Mouse (Mus musculus): ENCODE results near the gene Col26a1.
A peak's percentile ranks its signal among the peaks of the same experiment; 100 is the strongest.
"Not testable (repeated sequence)": the region's sequence is repeated elsewhere in the genome, so short reads cannot be mapped to it uniquely, and the experiment has no call there.

Col26a1 gene

DNA sequence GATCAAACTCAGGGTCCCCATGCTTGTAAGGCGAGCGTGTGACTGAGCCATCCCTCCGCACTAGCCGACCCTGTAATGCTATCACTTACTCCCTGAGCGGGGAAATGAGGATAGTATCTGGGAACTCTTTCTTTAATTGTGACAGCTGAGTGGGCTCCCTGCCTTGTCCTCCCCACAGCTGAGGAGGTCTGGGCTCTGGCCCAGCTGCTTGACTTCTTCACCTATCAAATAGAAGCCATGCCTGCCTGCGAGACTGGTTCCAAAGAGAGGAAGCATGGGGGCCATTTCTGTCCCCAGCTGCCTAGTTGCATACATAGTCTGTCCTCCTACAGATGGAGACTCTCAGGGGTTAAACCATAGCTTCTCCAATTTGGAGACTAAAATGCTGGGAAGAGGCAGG, 78.0 kb downstream of the Col26a1 start:
- no peak for DNase-seq

DNA sequence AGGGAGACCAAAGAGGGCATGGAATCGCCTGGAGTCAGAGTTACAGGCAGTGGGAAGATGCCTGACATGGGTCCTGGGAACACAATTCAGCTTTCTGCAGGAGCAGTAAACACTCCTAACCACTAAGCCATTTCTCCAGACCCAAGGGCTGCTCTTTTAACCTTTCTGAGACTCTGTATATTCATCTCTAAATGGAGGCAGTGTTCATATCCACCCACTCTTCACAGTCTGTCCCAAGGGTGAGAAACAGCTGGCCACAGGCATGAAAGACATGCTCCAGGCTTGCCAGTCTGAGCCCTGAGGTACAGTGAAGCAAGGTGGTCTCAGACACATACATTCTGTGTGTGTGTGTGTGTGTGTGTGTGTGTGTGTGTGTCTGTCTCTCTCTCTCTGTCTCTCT, 78.8 kb downstream of the Col26a1 start:
- no peak for DNase-seq

GRCm38 (mm10) chr5:136802732-136803131, 80.3 kb downstream of the Col26a1 start:
- DNase-seq = peak; percentile 26 to 58

GRCm38 (mm10) chr5:136796917-136797316, 86.1 kb downstream of the Col26a1 start:
- no peak for DNase-seq

DNA sequence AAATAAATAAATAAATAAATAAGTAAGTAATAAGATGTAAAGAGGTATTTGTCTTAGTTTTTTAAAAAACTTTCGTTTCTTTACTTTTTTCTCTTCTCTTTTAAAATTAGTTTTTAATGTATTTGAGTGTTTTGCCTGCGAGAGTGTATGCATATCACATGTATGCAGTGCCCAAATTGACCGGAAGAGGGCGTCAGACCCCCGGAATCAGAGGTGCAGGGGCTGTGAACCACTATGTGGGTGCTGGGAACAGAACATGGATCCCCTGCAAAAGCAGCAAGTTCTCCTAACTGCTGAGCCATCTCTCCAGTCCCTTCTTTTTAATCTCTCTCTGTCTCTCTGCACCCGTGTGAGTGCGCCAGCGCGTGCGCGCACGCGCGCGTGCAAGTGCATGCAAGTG, 89.2 kb downstream of the Col26a1 start:
- no peak for DNase-seq

- DNase-seq = no peak
These were observed 90.5 kb downstream of the Col26a1 start for GRCm38 (mm10) chr5:136792541-136792940.

DNA sequence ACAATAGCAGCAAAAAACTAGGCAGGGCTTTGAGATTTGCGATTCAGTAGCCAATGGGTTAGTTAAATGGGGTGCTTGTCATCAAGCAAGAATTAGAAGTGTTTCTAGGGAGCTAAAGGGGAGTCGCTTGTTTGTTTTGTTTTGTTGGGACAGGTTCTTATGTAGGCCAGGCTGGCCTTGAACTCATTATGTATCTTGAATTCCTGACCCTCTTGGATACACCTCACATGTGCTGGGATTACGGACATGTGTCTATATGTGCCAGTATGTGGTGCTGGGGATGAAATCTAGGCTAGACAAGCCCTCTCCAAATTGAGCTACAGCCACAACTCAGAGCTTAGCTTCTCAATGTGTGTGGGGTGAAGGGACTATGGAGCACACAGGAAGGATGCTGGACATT, 91.8 kb downstream of the Col26a1 start:
- no peak for DNase-seq

DNA sequence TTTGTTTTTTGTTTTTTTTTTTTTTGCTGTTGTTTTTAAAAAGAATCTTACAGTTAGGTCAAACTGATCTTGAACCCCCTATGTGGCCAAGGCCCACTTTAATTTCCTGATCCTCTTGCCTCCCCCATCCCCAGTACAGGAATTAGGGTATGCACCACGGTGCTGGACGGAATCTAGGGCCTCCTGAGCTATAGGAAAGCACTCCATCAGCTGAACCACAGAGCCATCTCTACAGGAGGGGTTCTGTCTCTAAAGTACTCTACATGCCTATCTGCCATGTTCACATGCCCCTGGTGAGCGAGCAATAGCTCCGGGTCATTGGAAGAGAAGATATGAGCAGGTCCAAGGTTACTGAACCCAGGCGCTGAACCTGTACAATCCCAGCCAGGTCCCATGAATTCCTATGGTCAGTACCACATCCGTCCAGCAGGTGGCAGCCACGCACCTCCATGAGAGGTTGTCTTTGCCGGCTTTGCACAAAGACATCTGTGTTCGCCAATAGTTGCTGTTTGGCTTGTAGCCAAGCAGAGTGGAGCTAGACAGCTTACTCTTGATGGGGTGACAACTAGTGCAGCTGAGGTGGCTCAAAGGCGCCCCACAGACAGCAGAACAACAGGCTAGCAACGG, 92.3 kb downstream of the Col26a1 start:
- peak; percentile 92 to 96 for DNase-seq

GRCm38 (mm10) chr5:136784531-136784930, 98.5 kb downstream of the Col26a1 start:
- DNase-seq = no peak

- DNase-seq = no peak
These were observed 100.4 kb downstream of the Col26a1 start for GRCm38 (mm10) chr5:136782600-136782999.

DNA sequence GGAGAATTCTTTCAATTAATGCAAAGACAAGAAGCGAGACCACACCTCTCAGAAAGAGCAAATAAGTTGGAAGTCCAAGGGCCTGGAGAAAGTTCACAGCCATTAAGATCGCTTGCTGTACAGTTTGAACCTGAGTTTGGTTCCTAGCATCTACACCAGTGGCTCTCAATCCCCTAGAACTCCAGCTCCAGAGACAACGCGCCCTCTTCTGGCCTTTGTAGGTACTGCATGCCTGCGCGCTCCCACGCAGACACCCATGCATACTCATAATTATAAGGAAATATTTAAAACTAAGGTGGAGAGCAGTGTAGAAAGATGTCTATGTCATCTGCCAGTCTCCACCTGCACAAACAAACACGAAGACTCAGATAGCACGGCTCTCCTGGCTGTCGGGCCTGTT, 102.5 kb downstream of the Col26a1 start:
- peak; percentile 54 to 73 for DNase-seq

DNA sequence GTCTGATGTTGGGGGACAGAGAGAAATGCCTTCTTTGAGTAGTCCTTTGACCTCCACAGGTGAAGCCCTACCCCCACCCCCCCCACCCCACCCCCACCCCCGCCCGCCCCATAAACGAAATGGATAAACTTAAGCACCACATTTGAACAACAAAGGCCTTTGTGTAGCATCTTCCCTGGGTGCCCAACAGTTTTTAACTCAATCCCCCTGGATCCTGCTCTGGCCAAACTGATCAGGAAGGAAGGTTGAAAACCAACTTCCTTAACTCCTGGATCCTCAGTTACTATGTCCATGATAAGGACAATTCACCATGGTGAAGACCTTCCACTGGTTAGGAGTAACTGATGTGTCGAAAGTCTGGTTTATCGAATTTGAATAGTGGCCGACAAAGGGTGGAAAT, 103.1 kb downstream of the Col26a1 start:
- DNase-seq = no peak

- no peak for DNase-seq
These were observed 107.5 kb downstream of the Col26a1 start for GRCm38 (mm10) chr5:136775548-136775947.

GRCm38 (mm10) chr5:136773044-136774039, 109.7 kb downstream of the Col26a1 start:
- no peak for DNase-seq

GRCm38 (mm10) chr5:136771132-136771531, 111.9 kb downstream of the Col26a1 start:
- DNase-seq = no peak

DNA sequence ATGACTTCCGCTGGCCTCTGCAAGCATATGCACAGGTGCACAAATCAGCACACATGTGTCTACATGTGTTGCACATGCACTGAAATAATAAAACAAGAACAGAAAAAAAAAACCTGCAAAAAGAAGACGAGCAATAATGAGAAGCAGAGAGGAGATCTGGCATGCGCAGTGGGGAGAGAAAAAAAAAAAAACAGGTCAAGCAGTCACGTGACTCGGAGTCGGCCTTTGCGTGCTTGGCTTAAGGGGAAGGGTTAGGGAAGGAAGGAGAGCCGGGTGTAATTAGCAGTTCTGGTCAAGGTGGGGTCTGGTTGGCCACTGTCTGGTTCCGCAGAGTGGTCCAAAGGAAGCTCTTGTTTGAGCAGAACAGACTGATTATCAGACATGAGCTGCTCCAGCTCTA, 115.7 kb downstream of the Col26a1 start:
- no peak for DNase-seq

- DNase-seq = no peak
These were observed 118.8 kb downstream of the Col26a1 start for GRCm38 (mm10) chr5:136764157-136764669.

- DNase-seq = no peak
These were observed 122.7 kb downstream of the Col26a1 start for GRCm38 (mm10) chr5:136760345-136760744.

DNA sequence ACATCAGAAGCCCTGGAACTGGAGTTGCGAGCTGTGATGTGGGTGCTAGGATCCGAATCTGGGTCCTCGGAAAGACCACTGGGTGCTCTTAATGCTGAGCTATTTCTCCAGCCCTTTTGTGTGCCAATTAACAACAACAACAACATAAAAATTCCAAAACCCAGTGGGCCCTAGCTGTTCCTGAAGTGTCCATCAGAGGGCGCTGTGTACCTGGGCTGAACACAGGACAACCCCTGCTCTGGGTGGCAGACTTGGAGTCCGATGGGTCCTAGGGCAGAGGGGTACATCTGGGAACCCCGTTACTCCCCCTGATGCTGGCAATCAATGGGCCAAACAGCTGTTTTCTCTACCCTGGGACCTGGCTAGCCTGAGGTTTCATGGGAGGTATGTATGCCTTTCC, 123.2 kb downstream of the Col26a1 start:
- DNase-seq = peak in 1 of 2 experiments; percentile 26

- DNase-seq = peak; percentile 80 to 86
These were observed 127.3 kb downstream of the Col26a1 start for GRCm38 (mm10) chr5:136755696-136756095.

GRCm38 (mm10) chr5:136754053-136754591, 128.9 kb downstream of the Col26a1 start:
- DNase-seq = peak in 1 of 2 experiments; percentile 37

GRCm38 (mm10) chr5:136753176-136753575, 129.8 kb downstream of the Col26a1 start:
- not testable (repeated sequence) for DNase-seq

- DNase-seq = no peak
These were observed 130.9 kb downstream of the Col26a1 start for GRCm38 (mm10) chr5:136752104-136752503.

All from cerebellum, postnatal 14 days (tissue).